Mouse (Mus musculus): ENCODE data around the gene Jak2. TPM values are rescaled to one million over a fixed set of nuclear protein-coding genes. Genes with fewer than 3 reads are reported as not detected.

The Jak2 gene
- total and polyA plus RNA-seq, 3 experiments, result 26.4 to 78.6 (median 30.2) TPM

- peak; percentile 99 for TF ChIP-seq SMC3 (IDR thresholded peaks at IDR 0.05; ENCODE audit: low read depth, low read length)
- TF ChIP-seq UBTF (IDR thresholded peaks at IDR 0.05; ENCODE audit: borderline replicate concordance, insufficient read depth, low read depth, low read length), result no peak
- peak; percentile 80 for TF ChIP-seq TBP (IDR thresholded peaks at IDR 0.05; ENCODE audit: low read depth, low read length)
- no peak for TF ChIP-seq CHD2 (IDR thresholded peaks at IDR 0.05; ENCODE audit: low read length)
- TF ChIP-seq MXI1 (IDR thresholded peaks at IDR 0.05; ENCODE audit: low read depth, low read length), result peak; percentile 84
These were observed 103.6 kb downstream of the Jak2 start (continued) for GRCm38 (mm10) chr19:29354895-29355877.

- Histone ChIP-seq H3K9ac (ENCODE audit: control insufficient read depth, low read depth, low read length, poor library complexity, severe bottlenecking) (no peak overlapping the region), H3K4me1 (ENCODE audit: control insufficient read depth in 1 of 2, insufficient read depth in 2 of 2, low read length in 2 of 2) (peaks cover 9 to 16% of the 10 kb centered on the region in 2 experiments), H3K79me2 (ENCODE audit: control insufficient read depth, insufficient read depth, low read length, poor library complexity) (peaks cover under 1% of the 10 kb centered on the region; the same call in 1 of the 2 replicates), H3K27ac (ENCODE audit: control insufficient read depth, low read depth, low read length) (no peak overlapping the region), H3K27me3 (ENCODE audit: control insufficient read depth in 1 of 2, insufficient read depth in 2 of 2, low read length in 2 of 2) (no peaks in the 10 kb centered on the region), H3K36me3 (ENCODE audit: control insufficient read depth in 1 of 2, insufficient read depth in 2 of 2, low read length in 2 of 2) (peaks cover 0 to 24% of the 10 kb centered on the region in 2 experiments; a peak in 2 of 4 replicates), H3K4me3 (ENCODE audit: control insufficient read depth in 1 of 2, insufficient read depth in 1 of 2, low read depth in 2 of 2, low read length in 2 of 2) (no peak overlapping the region), H3K9me3 (replicated peaks; ENCODE audit: insufficient read depth, low read length) (no peaks in the 10 kb centered on the region)
- TF ChIP-seq JUND (IDR thresholded peaks at IDR 0.05; ENCODE audit: low read depth, low read length), result no peak
- no peak for TF ChIP-seq POLR2AphosphoS5 (IDR thresholded peaks at IDR 0.05; ENCODE audit: borderline replicate concordance, low read depth, low read length)
- no peak for TF ChIP-seq MAFK (IDR thresholded peaks at IDR 0.05; ENCODE audit: borderline replicate concordance, low read depth, low read length)
- TF ChIP-seq GABPA (IDR thresholded peaks at IDR 0.05; ENCODE audit: low read depth, low read length), result no peak
- no peak for TF ChIP-seq ETS1 (IDR thresholded peaks at IDR 0.05; ENCODE audit: low read depth, low read length)
- TF ChIP-seq POLR2AphosphoS2 (IDR thresholded peaks at IDR 0.05; ENCODE audit: low read length), result no peak
- TF ChIP-seq GATA1 (IDR thresholded peaks at IDR 0.05; ENCODE audit: low read depth, low read length), result no peak
- no peak for DNase-seq (ENCODE audit: low read depth, low spot score)
These were observed 104.7 kb downstream of the Jak2 start for GRCm38 (mm10) chr19:29356281-29356680.

GRCm38 (mm10) chr19:29360251-29360650 is 108.6 kb downstream of the Jak2 start:
- H3K9ac ChIP-seq (ENCODE audit: control insufficient read depth, low read depth, low read length, poor library complexity, severe bottlenecking), result peak overlapping the region; percentile 64
- TF ChIP-seq TAL1 (IDR thresholded peaks at IDR 0.05; ENCODE audit: low read length), result peak; percentile 90
- peak in 1 of 3 experiments; percentile 31; a peak in 1 of 6 replicates for TF ChIP-seq CTCF (IDR thresholded peaks at IDR 0.05 in 2 of 3, conservative IDR thresholded peaks at IDR 0.05 in 1 of 3; ENCODE audit: control insufficient read depth in 1 of 3, insufficient read depth in 1 of 3, low read depth in 2 of 3, low read length in 3 of 3, poor library complexity in 1 of 3, severe bottlenecking in 1 of 3)
- TF ChIP-seq ETS1 (IDR thresholded peaks at IDR 0.05; ENCODE audit: low read depth, low read length), result no peak
- TF ChIP-seq CHD1 (IDR thresholded peaks at IDR 0.05; ENCODE audit: low read depth, low read length), result no peak
- no peak for TF ChIP-seq ZNF384 (IDR thresholded peaks at IDR 0.05; ENCODE audit: low read depth, low read length)
- no peak for TF ChIP-seq MYB (IDR thresholded peaks at IDR 0.05; ENCODE audit: low read depth, low read length)
- no peak for TF ChIP-seq MAX (IDR thresholded peaks at IDR 0.05; ENCODE audit: low read length)
- no peak for TF ChIP-seq SMC3 (IDR thresholded peaks at IDR 0.05; ENCODE audit: low read depth, low read length)
- TF ChIP-seq ZC3H11A (IDR thresholded peaks at IDR 0.05; ENCODE audit: low read depth, low read length), result no peak
- TF ChIP-seq ZMIZ1 (IDR thresholded peaks at IDR 0.05; ENCODE audit: low read depth, low read length), result no peak
- no peak for TF ChIP-seq RAD21 (IDR thresholded peaks at IDR 0.05; ENCODE audit: low read depth, low read length)
- TF ChIP-seq MAZ (IDR thresholded peaks at IDR 0.05; ENCODE audit: low read depth, low read length), result no peak
- no peak for TF ChIP-seq JUND (IDR thresholded peaks at IDR 0.05; ENCODE audit: low read depth, low read length)
- no peak for TF ChIP-seq E2F4 (IDR thresholded peaks at IDR 0.05; ENCODE audit: borderline replicate concordance, low read depth, low read length)
- no peak for TF ChIP-seq UBTF (IDR thresholded peaks at IDR 0.05; ENCODE audit: borderline replicate concordance, insufficient read depth, low read depth, low read length)
- no peak for TF ChIP-seq USF1 (IDR thresholded peaks at IDR 0.05; ENCODE audit: low read depth, low read length)
- TF ChIP-seq GATA1 (IDR thresholded peaks at IDR 0.05; ENCODE audit: low read depth, low read length), result peak; percentile 100
- no peak for TF ChIP-seq CHD2 (IDR thresholded peaks at IDR 0.05; ENCODE audit: low read length)
- no peak for TF ChIP-seq SIN3A (IDR thresholded peaks at IDR 0.05; ENCODE audit: low read length)
- TF ChIP-seq EP300 (IDR thresholded peaks at IDR 0.05; ENCODE audit: low read depth in 1 of 2, low read length in 2 of 2), result no peak
- no peak for TF ChIP-seq MAFK (IDR thresholded peaks at IDR 0.05; ENCODE audit: borderline replicate concordance, low read depth, low read length)
- peak; percentile 84 for DNase-seq (ENCODE audit: low read depth, low spot score)

More at GRCm38 (mm10) chr19:29360251-29360650, 108.6 kb downstream of the Jak2 start:
- Histone ChIP-seq H3K79me2 (ENCODE audit: control insufficient read depth, insufficient read depth, low read length, poor library complexity) (peaks cover 2% of the 10 kb centered on the region; the same call in 1 of the 2 replicates), H3K4me3 (ENCODE audit: control insufficient read depth in 1 of 2, insufficient read depth in 1 of 2, low read depth in 2 of 2, low read length in 2 of 2) (peak overlapping the region; percentile 61 to 62), H3K27me3 (ENCODE audit: control insufficient read depth in 1 of 2, insufficient read depth in 2 of 2, low read length in 2 of 2) (no peaks in the 10 kb centered on the region), H3K36me3 (ENCODE audit: control insufficient read depth in 1 of 2, insufficient read depth in 2 of 2, low read length in 2 of 2) (peaks cover 0 to 32% of the 10 kb centered on the region in 2 experiments; a peak in 2 of 4 replicates), H3K4me1 (ENCODE audit: control insufficient read depth in 1 of 2, insufficient read depth in 2 of 2, low read length in 2 of 2) (peaks cover 11 to 26% of the 10 kb centered on the region in 2 experiments), H3K9me3 (replicated peaks; ENCODE audit: insufficient read depth, low read length) (no peaks in the 10 kb centered on the region), H3K27ac (ENCODE audit: control insufficient read depth, low read depth, low read length) (peak overlapping the region; percentile 54)

Data from MEL (cell line).